Mouse (Mus musculus): Measurements from ENCODE around the gene Hsf2bp. TPM values are rescaled to one million over a fixed set of nuclear protein-coding genes. Genes with fewer than 3 reads are reported as not detected.

Gene Hsf2bp
- polyA plus RNA-seq, 1 experiment from 2014 or later = 0.47 TPM

DNA sequence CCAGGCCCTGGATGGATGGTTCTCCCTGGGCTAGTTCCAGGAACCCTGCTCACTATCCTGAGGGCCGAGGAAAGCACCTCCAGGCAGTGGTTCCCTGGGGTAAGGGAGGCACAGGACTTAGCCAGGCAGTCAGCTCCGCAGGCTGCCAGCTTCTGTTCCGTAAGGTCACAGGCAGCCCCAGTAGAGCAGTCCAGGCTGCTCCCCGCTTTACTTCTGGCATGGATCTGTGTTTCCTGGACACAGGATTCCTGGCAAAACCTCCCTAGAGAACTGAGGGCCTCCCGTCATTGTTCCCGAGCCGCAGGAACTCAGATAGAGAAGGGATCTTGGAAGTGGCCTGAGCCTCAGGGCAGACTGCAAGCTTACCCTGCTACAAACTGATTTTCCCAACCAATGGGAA is 104.7 kb downstream of the Hsf2bp start:
- Histone ChIP-seq H3K27ac (replicated peaks; ENCODE audit: low read depth, low read length) (no peak overlapping the region), H3K4me3 (replicated peaks; ENCODE audit: low read depth, low read length) (no peak overlapping the region), H3K4me1 (ENCODE audit: control insufficient read depth, insufficient read depth, low read length) (0 out of 2 replicates have a peak, but pooled peaks cover 5% of the 10 kb centered on the region), H3K9me3 (ENCODE audit: control insufficient read depth, low read length) (no peaks in the 10 kb centered on the region), H3K27me3 (ENCODE audit: control insufficient read depth, insufficient read depth, low read length) (no peaks in the 10 kb centered on the region), H3K4me2 (ENCODE audit: low read length) (no peak overlapping the region), H3K36me3 (ENCODE audit: control insufficient read depth, insufficient read depth, low read length) (no peaks in the 10 kb centered on the region), H3K9ac (replicated peaks; ENCODE audit: low read length) (no peak overlapping the region; the same call in 1 of the 2 replicates)
- ATAC-seq (ENCODE audit: low FRiP score, low TSS enrichment) (no peak), DNase-seq (peak; percentile 23)
- WGBS = 25% methylated on average over 7 of the region's 7 CpGs

DNA sequence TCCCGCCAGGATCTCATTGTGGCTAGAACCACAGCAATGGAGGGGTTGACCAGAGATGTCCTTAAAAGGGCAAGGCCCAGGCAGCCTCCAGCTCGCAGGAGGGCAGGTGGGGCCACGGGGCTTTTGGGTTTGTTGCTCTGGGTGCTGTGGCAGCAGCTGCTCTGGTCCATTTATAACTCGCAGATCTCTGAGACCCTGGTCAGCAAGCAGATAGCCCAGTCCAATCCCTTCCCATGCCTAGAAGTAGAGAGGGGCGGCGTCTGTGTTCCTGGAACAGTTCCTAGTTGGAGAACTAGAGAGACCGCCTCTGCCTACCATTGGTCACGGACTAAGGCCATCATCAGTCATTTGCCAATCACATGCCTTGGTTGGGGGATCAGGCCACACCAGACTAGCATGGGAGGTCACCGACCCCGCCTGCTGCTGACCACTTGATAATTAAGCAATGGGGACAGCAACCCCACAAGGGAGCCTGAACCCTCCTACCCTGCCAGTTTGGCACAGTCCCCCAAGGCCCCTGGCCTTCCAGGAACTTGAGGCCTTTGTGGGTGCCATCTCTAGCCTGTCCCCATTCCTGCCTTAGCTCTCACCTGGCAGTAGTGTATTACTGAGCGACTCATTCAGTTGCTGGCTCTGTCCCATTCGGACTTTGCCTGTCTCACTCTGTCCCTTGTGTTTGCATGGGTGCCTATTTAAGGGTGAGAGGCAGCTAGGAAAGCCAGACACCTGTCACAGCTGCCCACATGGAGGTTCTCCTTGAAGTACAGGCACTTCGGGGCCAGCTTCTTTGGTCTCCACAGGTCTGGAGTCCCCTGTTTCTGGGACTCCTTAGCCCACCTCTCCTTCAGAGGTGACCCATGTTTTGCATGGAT is 106.1 kb downstream of the Hsf2bp start:
- no peak for DNase-seq
- H3K4me2 ChIP-seq (ENCODE audit: low read length) = no peak overlapping the region
- no peaks in the 10 kb centered on the region for H3K27me3 ChIP-seq (ENCODE audit: control insufficient read depth, insufficient read depth, low read length)
- 0 out of 2 replicates have a peak, but pooled peaks cover 5% of the 10 kb centered on the region for H3K4me1 ChIP-seq (ENCODE audit: control insufficient read depth, insufficient read depth, low read length)
- no peak overlapping the region for H3K27ac ChIP-seq (replicated peaks; ENCODE audit: low read depth, low read length)
- no peaks in the 10 kb centered on the region for H3K36me3 ChIP-seq (ENCODE audit: control insufficient read depth, insufficient read depth, low read length)
- WGBS = 57% methylated on average over 13 of the region's 13 CpGs
- no peak overlapping the region for H3K9ac ChIP-seq (replicated peaks; ENCODE audit: low read length)
- no peak for ATAC-seq (ENCODE audit: low FRiP score, low TSS enrichment)
- H3K4me3 ChIP-seq (replicated peaks; ENCODE audit: low read depth, low read length) = no peak overlapping the region
- H3K9me3 ChIP-seq (ENCODE audit: control insufficient read depth, low read length) = no peaks in the 10 kb centered on the region

DNA sequence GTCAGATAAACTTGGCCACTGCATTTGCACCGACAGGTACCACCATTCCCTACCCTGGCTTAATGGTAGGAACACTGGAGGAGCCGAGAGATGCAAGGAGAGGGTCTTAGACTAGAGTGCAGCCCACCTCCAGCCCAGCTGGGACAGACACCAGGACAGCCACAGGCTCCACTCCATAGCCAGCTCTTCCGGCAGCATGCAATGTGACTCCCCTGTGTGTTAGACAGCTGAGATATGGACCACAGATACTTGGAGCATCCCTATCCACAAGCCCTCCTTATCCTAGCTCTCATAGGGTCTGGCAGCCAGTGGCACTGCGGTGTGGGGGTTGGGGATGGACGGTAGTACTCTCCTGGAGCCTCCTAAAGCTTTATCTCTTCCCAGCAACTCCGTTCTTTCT is 107.1 kb downstream of the Hsf2bp start:
- Histone ChIP-seq H3K4me1 (ENCODE audit: control insufficient read depth, insufficient read depth, low read length) (0 out of 2 replicates have a peak, but pooled peaks cover 5% of the 10 kb centered on the region), H3K27ac (replicated peaks; ENCODE audit: low read depth, low read length) (no peak overlapping the region), H3K9me3 (ENCODE audit: control insufficient read depth, low read length) (no peaks in the 10 kb centered on the region), H3K9ac (replicated peaks; ENCODE audit: low read length) (no peak overlapping the region), H3K36me3 (ENCODE audit: control insufficient read depth, insufficient read depth, low read length) (no peaks in the 10 kb centered on the region), H3K4me3 (replicated peaks; ENCODE audit: low read depth, low read length) (no peak overlapping the region), H3K4me2 (ENCODE audit: low read length) (no peak overlapping the region), H3K27me3 (ENCODE audit: control insufficient read depth, insufficient read depth, low read length) (no peaks in the 10 kb centered on the region)
- DNase-seq (no peak), ATAC-seq (ENCODE audit: low FRiP score, low TSS enrichment) (no peak)
- 90% methylated on average over 6 of the region's 6 CpGs for WGBS

DNA sequence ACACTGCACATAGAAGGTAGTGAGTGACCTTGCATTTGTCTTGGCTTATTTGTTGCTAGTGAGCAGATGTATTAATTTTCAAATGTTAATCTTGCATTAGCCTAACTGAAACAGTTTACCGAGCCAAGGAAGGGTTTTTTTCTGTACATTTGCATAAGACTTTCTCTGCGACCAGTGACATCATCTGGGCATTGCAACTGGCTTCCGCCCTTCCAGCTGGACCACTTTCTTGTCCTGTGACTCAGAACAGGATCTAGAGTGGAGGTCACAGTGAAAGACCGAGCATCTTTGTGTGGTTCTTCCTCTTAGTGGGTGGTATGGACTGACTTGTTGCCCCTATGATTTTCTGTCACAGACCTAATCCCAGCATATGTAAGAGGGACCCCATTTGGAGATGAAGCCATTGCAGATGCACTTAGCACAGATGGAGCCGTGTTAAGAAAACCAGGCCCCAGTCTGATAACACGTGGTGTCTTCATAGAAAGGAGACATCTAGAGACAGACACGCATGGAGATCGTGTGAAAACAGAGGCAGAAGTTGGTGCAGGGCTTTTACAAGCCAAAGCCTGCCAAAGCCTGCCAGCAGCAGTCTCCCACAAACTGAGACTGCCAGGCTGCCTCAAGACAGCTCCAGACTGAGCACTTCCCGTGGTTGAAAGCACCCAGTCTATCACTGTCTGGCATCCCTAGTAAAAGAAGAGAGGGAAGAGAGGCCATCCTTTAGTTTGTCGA is 108.1 kb downstream of the Hsf2bp start:
- no peak for ATAC-seq (ENCODE audit: low FRiP score, low TSS enrichment)
- Histone ChIP-seq H3K4me1 (ENCODE audit: control insufficient read depth, insufficient read depth, low read length) (0 out of 2 replicates have a peak, but pooled peaks cover 5% of the 10 kb centered on the region), H3K27me3 (ENCODE audit: control insufficient read depth, insufficient read depth, low read length) (no peaks in the 10 kb centered on the region), H3K27ac (replicated peaks; ENCODE audit: low read depth, low read length) (no peak overlapping the region), H3K9ac (replicated peaks; ENCODE audit: low read length) (no peak overlapping the region), H3K36me3 (ENCODE audit: control insufficient read depth, insufficient read depth, low read length) (no peaks in the 10 kb centered on the region), H3K4me2 (ENCODE audit: low read length) (no peak overlapping the region), H3K9me3 (ENCODE audit: control insufficient read depth, low read length) (no peaks in the 10 kb centered on the region), H3K4me3 (replicated peaks; ENCODE audit: low read depth, low read length) (no peak overlapping the region)
- 86% methylated on average over 10 of the region's 10 CpGs for WGBS
- no peak for DNase-seq

DNA sequence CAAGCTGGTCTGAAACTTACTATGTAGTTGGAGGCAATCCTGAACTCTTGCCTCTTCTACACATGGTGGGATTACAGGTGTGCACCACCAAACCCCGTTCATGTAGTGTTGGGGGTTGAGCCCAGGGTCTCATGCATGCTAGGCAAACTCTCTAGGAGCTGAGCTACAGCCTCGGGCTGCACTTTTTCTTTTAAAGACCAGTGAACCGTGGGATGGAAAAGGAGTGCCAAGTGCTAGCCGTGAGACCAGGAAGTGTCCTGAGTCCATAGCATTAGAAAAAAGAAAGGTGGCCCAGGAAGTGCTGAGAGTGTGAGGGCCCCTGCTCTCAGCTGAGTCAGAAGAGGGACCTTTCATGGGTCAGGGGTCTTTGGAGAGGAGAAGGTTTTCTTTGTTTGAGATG is 111.9 kb downstream of the Hsf2bp start:
- no peak overlapping the region for H3K27ac ChIP-seq (replicated peaks; ENCODE audit: low read depth, low read length)
- no peaks in the 10 kb centered on the region for H3K9me3 ChIP-seq (ENCODE audit: control insufficient read depth, low read length)
- 38% methylated on average over 4 of the region's 4 CpGs for WGBS
- no peak overlapping the region for H3K9ac ChIP-seq (replicated peaks; ENCODE audit: low read length)
- H3K27me3 ChIP-seq (ENCODE audit: control insufficient read depth, insufficient read depth, low read length) = no peaks in the 10 kb centered on the region
- H3K4me2 ChIP-seq (ENCODE audit: low read length) = no peak overlapping the region
- no peaks in the 10 kb centered on the region for H3K4me1 ChIP-seq (ENCODE audit: control insufficient read depth, insufficient read depth, low read length)
- no peaks in the 10 kb centered on the region for H3K36me3 ChIP-seq (ENCODE audit: control insufficient read depth, insufficient read depth, low read length)
- no peak overlapping the region for H3K4me3 ChIP-seq (replicated peaks; ENCODE audit: low read depth, low read length)
- ATAC-seq (ENCODE audit: low FRiP score, low TSS enrichment) (no peak), DNase-seq (no peak)

DNA sequence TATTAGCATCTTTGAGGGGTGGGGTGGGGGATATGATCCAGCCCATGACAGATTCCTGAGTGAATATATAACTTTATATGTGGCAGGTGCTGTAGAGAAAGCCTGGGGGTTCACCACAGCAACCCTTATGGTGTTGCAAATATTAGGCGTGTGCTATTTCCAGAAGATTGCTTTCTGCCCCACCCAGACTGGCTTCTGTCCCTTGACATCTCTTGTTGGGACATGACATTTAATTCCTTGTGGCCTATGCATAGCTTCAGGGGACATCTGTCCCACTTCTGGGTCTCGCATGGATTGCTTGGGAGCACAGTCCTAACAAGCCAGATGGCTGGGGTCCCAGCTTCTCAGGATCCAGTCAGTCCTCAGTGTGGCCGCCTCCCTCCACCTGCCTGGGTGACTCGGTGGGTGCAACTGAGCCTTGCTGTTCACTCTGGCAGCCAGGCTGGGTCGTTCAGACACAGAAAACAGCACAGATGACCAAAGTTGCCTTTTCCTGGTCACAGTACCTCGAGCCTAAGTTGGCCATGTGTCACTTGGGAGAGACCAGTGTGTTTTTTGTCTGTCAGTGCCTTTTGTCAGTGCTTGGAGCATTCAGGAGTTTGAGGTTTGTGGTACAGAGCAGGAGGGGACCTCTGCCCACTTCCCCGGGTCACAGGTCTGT is 112.7 kb downstream of the Hsf2bp start:
- no peaks in the 10 kb centered on the region for H3K36me3 ChIP-seq (ENCODE audit: control insufficient read depth, insufficient read depth, low read length)
- DNase-seq (no peak), ATAC-seq (ENCODE audit: low FRiP score, low TSS enrichment) (no peak)
- H3K4me3 ChIP-seq (replicated peaks; ENCODE audit: low read depth, low read length) = no peak overlapping the region
- H3K9me3 ChIP-seq (ENCODE audit: control insufficient read depth, low read length) = no peaks in the 10 kb centered on the region
- no peak overlapping the region for H3K27ac ChIP-seq (replicated peaks; ENCODE audit: low read depth, low read length)
- WGBS = 72% methylated on average over 7 of the region's 7 CpGs
- no peaks in the 10 kb centered on the region for H3K27me3 ChIP-seq (ENCODE audit: control insufficient read depth, insufficient read depth, low read length)
- H3K4me2 ChIP-seq (ENCODE audit: low read length) = no peak overlapping the region
- H3K9ac ChIP-seq (replicated peaks; ENCODE audit: low read length) = no peak overlapping the region
- no peaks in the 10 kb centered on the region for H3K4me1 ChIP-seq (ENCODE audit: control insufficient read depth, insufficient read depth, low read length)

DNA sequence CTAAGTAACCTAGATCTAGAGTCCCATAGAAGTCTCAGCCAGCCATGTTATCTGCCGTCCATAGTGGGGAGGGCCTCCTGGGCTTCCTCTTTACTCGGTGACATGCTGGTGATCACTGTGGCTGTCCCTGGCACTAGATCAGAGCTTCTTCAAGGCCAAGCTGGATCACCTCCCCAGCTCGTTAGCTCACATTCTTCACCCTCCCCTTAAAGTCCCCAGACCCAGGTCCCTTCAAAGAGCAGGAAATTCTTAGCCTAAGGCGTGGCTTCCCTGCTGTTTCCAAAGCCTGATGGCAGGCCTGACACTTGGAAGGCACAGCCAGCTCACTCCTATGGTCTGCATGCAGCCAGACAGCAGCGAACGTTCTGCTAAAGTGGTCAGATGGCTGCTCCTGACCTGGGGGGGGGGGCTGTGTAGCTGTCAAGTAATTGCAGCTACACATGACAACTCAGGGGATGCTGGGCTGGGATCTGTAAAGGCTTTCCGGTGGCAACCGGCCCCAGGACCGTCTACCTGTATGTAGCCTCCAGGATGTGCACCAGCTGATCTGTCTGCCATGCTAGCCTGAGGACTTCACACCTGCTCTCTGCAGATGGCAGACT is 115.5 kb downstream of the Hsf2bp start:
- no peak overlapping the region for H3K4me3 ChIP-seq (replicated peaks; ENCODE audit: low read depth, low read length)
- no peak overlapping the region for H3K9ac ChIP-seq (replicated peaks; ENCODE audit: low read length)
- WGBS = 49% methylated on average over 9 of the region's 9 CpGs
- ATAC-seq (ENCODE audit: low FRiP score, low TSS enrichment) (no peak), DNase-seq (no peak)
- H3K4me1 ChIP-seq (ENCODE audit: control insufficient read depth, insufficient read depth, low read length) = no peaks in the 10 kb centered on the region
- H3K27me3 ChIP-seq (ENCODE audit: control insufficient read depth, insufficient read depth, low read length) = no peaks in the 10 kb centered on the region
- H3K4me2 ChIP-seq (ENCODE audit: low read length) = no peak overlapping the region
- H3K36me3 ChIP-seq (ENCODE audit: control insufficient read depth, insufficient read depth, low read length) = no peaks in the 10 kb centered on the region
- no peaks in the 10 kb centered on the region for H3K9me3 ChIP-seq (ENCODE audit: control insufficient read depth, low read length)
- no peak overlapping the region for H3K27ac ChIP-seq (replicated peaks; ENCODE audit: low read depth, low read length)

DNA sequence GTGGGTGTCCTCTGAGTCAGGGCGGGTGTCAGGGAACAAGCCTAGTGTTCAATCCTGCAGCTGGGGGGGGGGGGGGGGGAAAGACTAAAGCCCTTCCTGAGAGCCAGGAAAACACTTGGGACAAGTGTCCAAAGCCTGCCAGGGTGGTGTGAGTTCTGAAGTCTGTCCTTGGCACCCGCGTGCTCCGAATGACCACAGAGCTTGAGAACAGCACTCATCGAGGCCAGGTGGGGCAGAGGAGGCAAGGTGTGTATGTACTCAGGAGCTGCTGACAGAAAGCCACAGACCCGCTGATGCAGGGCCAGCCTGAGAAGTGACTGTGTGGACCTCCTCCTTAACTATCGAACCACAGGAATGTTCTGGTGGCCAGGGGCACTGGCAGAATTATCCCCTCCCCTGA is 116.5 kb downstream of the Hsf2bp start:
- Histone ChIP-seq H3K4me3 (replicated peaks; ENCODE audit: low read depth, low read length) (no peak overlapping the region), H3K9me3 (ENCODE audit: control insufficient read depth, low read length) (no peaks in the 10 kb centered on the region), H3K4me1 (ENCODE audit: control insufficient read depth, insufficient read depth, low read length) (no peaks in the 10 kb centered on the region), H3K27ac (replicated peaks; ENCODE audit: low read depth, low read length) (no peak overlapping the region), H3K4me2 (ENCODE audit: low read length) (no peak overlapping the region), H3K9ac (replicated peaks; ENCODE audit: low read length) (no peak overlapping the region), H3K27me3 (ENCODE audit: control insufficient read depth, insufficient read depth, low read length) (no peaks in the 10 kb centered on the region), H3K36me3 (ENCODE audit: control insufficient read depth, insufficient read depth, low read length) (no peaks in the 10 kb centered on the region)
- no peak for DNase-seq
- 89% methylated on average over 7 of the region's 7 CpGs for WGBS
- ATAC-seq (ENCODE audit: low FRiP score, low TSS enrichment) = no peak

Data from midbrain, embryonic 14.5 days (tissue).